Mouse (Mus musculus) heart, postnatal 0 days (tissue): ENCODE measurements around the gene Dmbt1. TPM values are rescaled to one million over a fixed set of nuclear protein-coding genes. Genes with fewer than 3 reads are reported as not detected.
A peak's percentile ranks its signal among the peaks of the same experiment; 100 is the strongest.
"Not testable (repeated sequence)": the region's sequence is repeated elsewhere in the genome, so short reads cannot be mapped to it uniquely, and the experiment has no call there.

ENCODE experiments used
- ATAC-seq: fragments of 200-750 bp; cut with Nextera tagmentation; 2 replicates; pipeline ENCODE4 v1.8.0; 2017; ENCODE audit warnings: low read depth, moderate number of reproducible peaks, moderate library complexity; ENCODE audit not compliant: insufficient read depth
- DNase-seq: peaks from one replicate; pipeline ENCODE4 v3.0.0-alpha.2; 2016; ENCODE audit warnings: low spot score
- H3K27ac ChIP-seq: fragments of 300-500 bp; sonication (generic); 2 replicates; pipeline ENCODE4 v1.5.1; 2014; ENCODE audit warnings: low read depth, mild to moderate bottlenecking
- H3K27me3 ChIP-seq: fragments of 300-500 bp; sonication (generic); 2 replicates; pipeline ENCODE4 v1.6.1; 2014; ENCODE audit warnings: low read length, mixed read lengths; ENCODE audit not compliant: control insufficient read depth, insufficient read depth
- H3K36me3 ChIP-seq: fragments of 300-500 bp; sonication (generic); replicated peaks from 2 replicates; pipeline ENCODE4 v1.6.1; 2014; ENCODE audit warnings: low read length, mixed read lengths; ENCODE audit not compliant: control insufficient read depth, insufficient read depth
- H3K4me1 ChIP-seq: fragments of 300-500 bp; sonication (generic); 2 replicates; pipeline ENCODE4 v1.6.1; 2014; ENCODE audit warnings: antibody characterized with exemption; ENCODE audit not compliant: control insufficient read depth, insufficient read depth
- H3K4me2 ChIP-seq: fragments of 300-500 bp; sonication (generic); 2 replicates; pipeline ENCODE4 v1.6.1; 2014; ENCODE audit warnings: low read depth, mild to moderate bottlenecking, low read length, moderate library complexity
- H3K4me3 ChIP-seq: fragments of 300-500 bp; sonication (generic); 2 replicates; pipeline ENCODE4 v1.5.1; 2014; ENCODE audit warnings: low read depth, low read length
- H3K9ac ChIP-seq: fragments of 300-500 bp; sonication (generic); replicated peaks from 2 replicates; pipeline ENCODE4 v1.6.1; 2014; ENCODE audit warnings: low read depth, low read length, mixed read lengths
- H3K9me3 ChIP-seq: fragments of 300-500 bp; sonication (generic); replicated peaks from 2 replicates; pipeline ENCODE4 v1.6.1; 2016; ENCODE audit warnings: low read length; ENCODE audit not compliant: control insufficient read depth
- CTCF ChIP-seq: IDR thresholded peaks from 2 replicates; pipeline ENCODE4 v1.5.1; 2016; ENCODE audit warnings: antibody characterized with exemption, control low read depth, low read depth
- EP300 ChIP-seq: IDR thresholded peaks from 2 replicates; pipeline ENCODE4 v1.6.1; 2016; ENCODE audit warnings: antibody characterized with exemption, low read depth
- WGBS: fragments of 180-500 bp; shearing (Covaris S2); extraction: QIAGEN DNeasy Blood & Tissue Kit; methylation state at CpG from one replicate; pipeline ENCODE4 v1.1.7; 2014; 5-methylcytosine and 5-hydroxymethylcytosine counted together
- polyA plus RNA-seq: library from polyadenylated mRNA; unstranded; fragments of >200 nt; fragmentation: Nextera tagmentation; extraction: Ambion mirVana; gene quantifications from 2 replicates; pipeline ENCODE4 v1.2.1, GENCODE M21; 2015
- total RNA-seq: library from RNA; depleted of rRNA; stranded (reverse); fragments of >200 nt; gene quantifications from 2 replicates; pipeline ENCODE4 v1.2.3, GENCODE M21; 2014; ENCODE audit warnings: low replicate concordance

Dmbt1 gene
- total and polyA plus RNA-seq, 2 experiments from 2014 or later: not detected

DNA sequence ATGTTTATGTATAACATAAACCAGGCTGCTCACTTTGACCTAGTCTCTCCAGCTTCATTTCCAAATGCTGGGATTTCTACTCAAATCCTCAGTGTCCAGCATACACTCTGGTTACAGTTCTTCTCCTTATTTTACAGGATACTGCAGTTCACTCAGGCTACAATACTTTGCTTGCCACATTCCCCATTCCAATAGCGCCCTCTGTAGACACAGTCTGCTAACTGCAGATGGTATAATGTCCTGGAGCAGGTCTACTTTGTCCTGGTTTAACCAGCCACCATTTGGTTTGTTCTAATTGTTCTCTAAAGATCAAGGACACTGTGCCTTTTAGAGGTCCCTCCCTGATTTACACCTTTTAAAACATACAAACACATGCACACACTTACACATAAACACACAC lies 44.1 kb downstream of the Dmbt1 start:
- no peak for DNase-seq
- no peak overlapping the region for H3K4me3 ChIP-seq
- no peak overlapping the region for H3K9ac ChIP-seq
- no peaks in the 10 kb centered on the region for H3K27me3 ChIP-seq
- no peaks in the 10 kb centered on the region for H3K36me3 ChIP-seq
- no peaks in the 10 kb centered on the region for H3K9me3 ChIP-seq
- ATAC-seq: no peak
- WGBS: 0% methylated on average over 1 of the region's 1 CpGs
- TF ChIP-seq CTCF (peak; percentile 38), EP300 (no peak)
- no peak overlapping the region for H3K27ac ChIP-seq
- H3K4me2 ChIP-seq: no peak overlapping the region
- H3K4me1 ChIP-seq: no peaks in the 10 kb centered on the region

DNA sequence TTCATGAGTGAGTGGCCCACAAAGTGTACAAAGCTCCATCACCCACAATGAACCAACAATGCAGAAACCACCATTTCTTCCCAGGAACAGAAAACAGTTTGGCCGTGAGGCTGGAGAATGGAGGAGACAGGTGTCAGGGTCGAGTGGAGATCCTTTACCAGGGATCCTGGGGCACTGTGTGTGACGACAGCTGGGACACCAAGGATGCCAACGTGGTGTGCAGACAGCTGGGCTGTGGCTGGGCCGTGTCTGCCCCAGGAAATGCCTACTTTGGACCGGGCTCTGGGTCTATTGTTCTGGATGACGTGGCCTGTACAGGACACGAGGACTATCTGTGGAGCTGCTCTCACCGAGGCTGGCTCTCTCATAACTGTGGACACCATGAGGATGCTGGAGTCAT lies 50.5 kb downstream of the Dmbt1 start:
- not testable (repeated sequence) for H3K9ac ChIP-seq, DNase-seq, ATAC-seq, H3K4me1 ChIP-seq, H3K4me2 ChIP-seq, H3K27ac ChIP-seq, H3K4me3 ChIP-seq, H3K9me3 ChIP-seq, H3K36me3 ChIP-seq, H3K27me3 ChIP-seq
- 65% methylated on average over 9 of the region's 9 CpGs for WGBS

- Histone ChIP-seq H3K27ac (no peak overlapping the region), H3K9ac (no peak overlapping the region), H3K36me3 (no peaks in the 10 kb centered on the region), H3K4me3 (no peak overlapping the region), H3K4me1 (no peaks in the 10 kb centered on the region), H3K9me3 (no peaks in the 10 kb centered on the region), H3K27me3 (no peaks in the 10 kb centered on the region), H3K4me2 (no peak overlapping the region)
- DNase-seq (peak; percentile 59), ATAC-seq (no peak)
- 29% methylated on average over 3 of the region's 3 CpGs for WGBS
- TF ChIP-seq CTCF (peak; percentile 70), EP300 (no peak)
Observed at GRCm38 (mm10) chr7:131112486-131112885, 80.6 kb downstream of the Dmbt1 start.

- Histone ChIP-seq H3K27me3 (no peaks in the 10 kb centered on the region), H3K9me3 (no peaks in the 10 kb centered on the region), H3K4me2 (no peak overlapping the region), H3K9ac (no peak overlapping the region), H3K4me1 (no peaks in the 10 kb centered on the region), H3K4me3 (no peak overlapping the region), H3K27ac (no peak overlapping the region), H3K36me3 (no peaks in the 10 kb centered on the region)
- ATAC-seq (no peak), DNase-seq (no peak)
- 29% methylated on average over 6 of the region's 6 CpGs for WGBS
- TF ChIP-seq EP300 (no peak), CTCF (no peak)
Observed at GRCm38 (mm10) chr7:131113676-131114075, 81.8 kb downstream of the Dmbt1 start.

- no peaks in the 10 kb centered on the region for H3K9me3 ChIP-seq
- ATAC-seq (no peak), DNase-seq (no peak)
- TF ChIP-seq CTCF (no peak), EP300 (no peak)
- 35% methylated on average over 2 of the region's 2 CpGs for WGBS
- no peak overlapping the region for H3K4me3 ChIP-seq
- H3K9ac ChIP-seq: no peak overlapping the region
- no peak overlapping the region for H3K4me2 ChIP-seq
- no peaks in the 10 kb centered on the region for H3K4me1 ChIP-seq
- H3K27ac ChIP-seq: no peak overlapping the region
- no peaks in the 10 kb centered on the region for H3K36me3 ChIP-seq
- no peaks in the 10 kb centered on the region for H3K27me3 ChIP-seq
Observed at GRCm38 (mm10) chr7:131114434-131114833, 82.6 kb downstream of the Dmbt1 start.

- ATAC-seq (no peak), DNase-seq (no peak)
- TF ChIP-seq CTCF (no peak), EP300 (no peak)
- Histone ChIP-seq H3K4me1 (no peaks in the 10 kb centered on the region), H3K27me3 (no peaks in the 10 kb centered on the region), H3K9me3 (no peaks in the 10 kb centered on the region), H3K4me3 (no peak overlapping the region), H3K27ac (no peak overlapping the region), H3K4me2 (no peak overlapping the region), H3K9ac (no peak overlapping the region), H3K36me3 (no peaks in the 10 kb centered on the region)
- WGBS: 77% methylated on average over 2 of the region's 2 CpGs
Observed at GRCm38 (mm10) chr7:131122210-131122807, 90.5 kb downstream of the Dmbt1 start.
